Mouse (Mus musculus) liver, adult (tissue): ENCODE results near the gene Mbd3.

Experiments used
- GATA4 ChIP-seq: IDR thresholded peaks from 2 replicates; pipeline ENCODE4 v1.6.1; 2014; ENCODE audit warnings: mild to moderate bottlenecking, low read length; ENCODE audit not compliant: insufficient replicate concordance

The Mbd3 gene

GRCm38 (mm10) chr10:80399191-80399972 is at the start of gene Mbd3:
Gene Mbd3, minus strand, starts transcription at chr10:80399550.
- no peak for TF ChIP-seq GATA4

- TF ChIP-seq GATA4: no peak
Measured at GRCm38 (mm10) chr10:80445898-80446601, 46.7 kb upstream of the Mbd3 start.

GRCm38 (mm10) chr10:80445052-80445451 is 45.7 kb upstream of the Mbd3 start:
- no peak for TF ChIP-seq GATA4

- TF ChIP-seq GATA4: no peak
Measured at GRCm38 (mm10) chr10:80444339-80445045, 45.1 kb upstream of the Mbd3 start.

- no peak for TF ChIP-seq GATA4
Measured at GRCm38 (mm10) chr10:80443575-80444278, 44.4 kb upstream of the Mbd3 start.

GRCm38 (mm10) chr10:80442989-80443388 is 43.6 kb upstream of the Mbd3 start:
- no peak for TF ChIP-seq GATA4

GRCm38 (mm10) chr10:80441598-80441997 is 42.2 kb upstream of the Mbd3 start:
- no peak for TF ChIP-seq GATA4

- no peak for TF ChIP-seq GATA4
Measured at GRCm38 (mm10) chr10:80440031-80440430, 40.7 kb upstream of the Mbd3 start.

GRCm38 (mm10) chr10:80437973-80438372 is 38.6 kb upstream of the Mbd3 start:
- no peak for TF ChIP-seq GATA4

GRCm38 (mm10) chr10:80436276-80436675 is 36.9 kb upstream of the Mbd3 start:
- no peak for TF ChIP-seq GATA4

GRCm38 (mm10) chr10:80435764-80436163 is 36.4 kb upstream of the Mbd3 start:
- no peak for TF ChIP-seq GATA4

GRCm38 (mm10) chr10:80434823-80435222 is 35.5 kb upstream of the Mbd3 start:
- TF ChIP-seq GATA4: no peak

- TF ChIP-seq GATA4: no peak
Measured at GRCm38 (mm10) chr10:80434233-80434592, 34.9 kb upstream of the Mbd3 start.

- TF ChIP-seq GATA4: peak; percentile 99
Measured at GRCm38 (mm10) chr10:80433513-80434232, 34.3 kb upstream of the Mbd3 start, which contains the start of gene Tcf3. Gene Tcf3, minus strand, starts transcription at chr10:80433647.

GRCm38 (mm10) chr10:80432936-80433512 is 33.7 kb upstream of the Mbd3 start:
- TF ChIP-seq GATA4: no peak

- no peak for TF ChIP-seq GATA4
Measured at GRCm38 (mm10) chr10:80432387-80432785, 33.0 kb upstream of the Mbd3 start.
